Mouse (Mus musculus) cerebellum, postnatal 25 days (tissue): ENCODE results near the gene Dmwd.

Source experiments
- DNase-seq, 2 experiments: peaks; one replicate each; pipeline ENCODE4 v3.0.0; 2021; ENCODE audit warnings: mixed read lengths in 2 of 2

Dmwd gene

GRCm38 (mm10) chr7:19095751-19096110 is 19.7 kb downstream of the Dmwd start:
- DNase-seq: no peak

GRCm38 (mm10) chr7:19096421-19096976 is 20.5 kb downstream of the Dmwd start:
- no peak for DNase-seq

GRCm38 (mm10) chr7:19097217-19097616 is 21.2 kb downstream of the Dmwd start:
- no peak for DNase-seq

GRCm38 (mm10) chr7:19097863-19098262 is 21.8 kb downstream of the Dmwd start:
- no peak for DNase-seq

- DNase-seq: no peak
Observed at GRCm38 (mm10) chr7:19098811-19099210, 22.8 kb downstream of the Dmwd start.

GRCm38 (mm10) chr7:19100290-19100689 is 24.3 kb downstream of the Dmwd start:
- no peak for DNase-seq

GRCm38 (mm10) chr7:19103741-19104140 is 27.7 kb downstream of the Dmwd start:
- no peak for DNase-seq

- no peak for DNase-seq
Observed at GRCm38 (mm10) chr7:19104486-19104885, 28.5 kb downstream of the Dmwd start.

- no peak for DNase-seq
Observed at GRCm38 (mm10) chr7:19107436-19107835, 31.4 kb downstream of the Dmwd start.

- no peak for DNase-seq
Observed at GRCm38 (mm10) chr7:19109565-19109964, 33.5 kb downstream of the Dmwd start.

GRCm38 (mm10) chr7:19118028-19118771 is 42.2 kb downstream of the Dmwd start, which contains the start of gene Gm4969:
Gm4969 (minus strand) TSS chr7:19118368.
- peak; percentile 58 to 76 for DNase-seq

- peak in 1 of 2 experiments; percentile 19 for DNase-seq
Observed at GRCm38 (mm10) chr7:19119083-19119482, 43.1 kb downstream of the Dmwd start.

- DNase-seq: peak; percentile 87 to 92
Observed at GRCm38 (mm10) chr7:19119631-19120429, 43.8 kb downstream of the Dmwd start, which contains the start of gene Fbxo46. Fbxo46 (plus strand) TSS chr7:19119859.

- DNase-seq: no peak
Observed at GRCm38 (mm10) chr7:19121686-19122085, 45.7 kb downstream of the Dmwd start.

- DNase-seq: no peak
Observed at GRCm38 (mm10) chr7:19124713-19125112, 48.7 kb downstream of the Dmwd start.

GRCm38 (mm10) chr7:19127744-19128143 is 51.7 kb downstream of the Dmwd start:
- no peak for DNase-seq

GRCm38 (mm10) chr7:19129396-19129795 is 53.4 kb downstream of the Dmwd start:
- DNase-seq: no peak

- DNase-seq: peak in 1 of 2 experiments; percentile 44
Observed at GRCm38 (mm10) chr7:19130657-19131056, 54.6 kb downstream of the Dmwd start.

- peak; percentile 96 to 98 for DNase-seq
Observed at GRCm38 (mm10) chr7:19131324-19131848, 55.4 kb downstream of the Dmwd start.
